Mouse (Mus musculus): ENCODE data around the gene Dnajc21.
A peak's percentile ranks its signal among the peaks of the same experiment; 100 is the strongest.
"Not testable (repeated sequence)": the region's sequence is repeated elsewhere in the genome, so short reads cannot be mapped to it uniquely, and the experiment has no call there.

Dnajc21 gene

GRCm38 (mm10) chr15:10470151-10470831, at the start of gene Dnajc21:
TSS of gene Dnajc21 (minus strand) at chr15:10470516.
- no peak for DNase-seq (ENCODE audit: extremely low spot score, low read depth, low spot score)

- DNase-seq (ENCODE audit: extremely low spot score, low read depth, low spot score) = no peak
These were observed 44.9 kb upstream of the Dnajc21 start for GRCm38 (mm10) chr15:10515166-10515565.

GRCm38 (mm10) chr15:10506099-10506498, 35.8 kb upstream of the Dnajc21 start:
- DNase-seq (ENCODE audit: extremely low spot score, low read depth, low spot score) = no peak

- DNase-seq (ENCODE audit: extremely low spot score, low read depth, low spot score) = peak; percentile 47
These were observed 30.8 kb upstream of the Dnajc21 start for GRCm38 (mm10) chr15:10500838-10501719.

- DNase-seq (ENCODE audit: extremely low spot score, low read depth, low spot score) = no peak
These were observed 29.7 kb upstream of the Dnajc21 start for GRCm38 (mm10) chr15:10500035-10500434.

- no peak for DNase-seq (ENCODE audit: extremely low spot score, low read depth, low spot score)
These were observed 29.3 kb upstream of the Dnajc21 start for GRCm38 (mm10) chr15:10499593-10499992.

GRCm38 (mm10) chr15:10496696-10497095, 26.4 kb upstream of the Dnajc21 start:
- not testable (repeated sequence) for DNase-seq (ENCODE audit: extremely low spot score, low read depth, low spot score)

GRCm38 (mm10) chr15:10495944-10496343, 25.6 kb upstream of the Dnajc21 start:
- DNase-seq (ENCODE audit: extremely low spot score, low read depth, low spot score) = no peak

- DNase-seq (ENCODE audit: extremely low spot score, low read depth, low spot score) = no peak
These were observed 19.8 kb upstream of the Dnajc21 start for GRCm38 (mm10) chr15:10490101-10490500.

GRCm38 (mm10) chr15:10487246-10487645, 16.9 kb upstream of the Dnajc21 start:
- no peak for DNase-seq (ENCODE audit: extremely low spot score, low read depth, low spot score)

- DNase-seq (ENCODE audit: extremely low spot score, low read depth, low spot score) = no peak
These were observed 16.1 kb upstream of the Dnajc21 start for GRCm38 (mm10) chr15:10486365-10486839.

- DNase-seq (ENCODE audit: extremely low spot score, low read depth, low spot score) = peak; percentile 83
These were observed 15.4 kb upstream of the Dnajc21 start, which contains the start of the genes Brix1 and Rad1 for GRCm38 (mm10) chr15:10485484-10486364. TSS of gene Brix1 (minus strand) at chr15:10485947. TSS of gene Rad1 (plus strand) at chr15:10486018.

- DNase-seq (ENCODE audit: extremely low spot score, low read depth, low spot score) = no peak
These were observed 625 bp upstream of the Dnajc21 start for GRCm38 (mm10) chr15:10470941-10471340.

GRCm38 (mm10) chr15:10469641-10470150, 620 bp downstream of the Dnajc21 start:
- DNase-seq (ENCODE audit: extremely low spot score, low read depth, low spot score) = no peak

- DNase-seq (ENCODE audit: extremely low spot score, low read depth, low spot score) = no peak
These were observed 1.6 kb downstream of the Dnajc21 start for GRCm38 (mm10) chr15:10468761-10469160.

GRCm38 (mm10) chr15:10464678-10465077, 5.6 kb downstream of the Dnajc21 start:
- no peak for DNase-seq (ENCODE audit: extremely low spot score, low read depth, low spot score)

GRCm38 (mm10) chr15:10463555-10463954, 6.8 kb downstream of the Dnajc21 start:
- DNase-seq (ENCODE audit: extremely low spot score, low read depth, low spot score) = no peak

- no peak for DNase-seq (ENCODE audit: extremely low spot score, low read depth, low spot score)
These were observed 9.3 kb downstream of the Dnajc21 start for GRCm38 (mm10) chr15:10460986-10461385.

- no peak for DNase-seq (ENCODE audit: extremely low spot score, low read depth, low spot score)
These were observed 23.2 kb downstream of the Dnajc21 start for GRCm38 (mm10) chr15:10447102-10447501.

GRCm38 (mm10) chr15:10442275-10442674, 28.0 kb downstream of the Dnajc21 start:
- DNase-seq (ENCODE audit: extremely low spot score, low read depth, low spot score) = no peak

- DNase-seq (ENCODE audit: extremely low spot score, low read depth, low spot score) = no peak
These were observed 28.8 kb downstream of the Dnajc21 start for GRCm38 (mm10) chr15:10441493-10441892.

Measured in hindlimb bud, embryonic 11.5 days (tissue).